Mouse (Mus musculus) forebrain, embryonic 12.5 days (tissue): Measurements from ENCODE around the gene Gucy2f. TPM values are rescaled to one million over a fixed set of nuclear protein-coding genes. Genes with fewer than 3 reads are reported as not detected.
A peak's percentile ranks its signal among the peaks of the same experiment; 100 is the strongest.
"Not testable (repeated sequence)": the region's sequence is repeated elsewhere in the genome, so short reads cannot be mapped to it uniquely, and the experiment has no call there.

ENCODE experiments used
- ATAC-seq: fragments of 200-750 bp; cut with Nextera tagmentation; 2 replicates; pipeline ENCODE4 v1.8.0; 2017; ENCODE audit warnings: moderate TSS enrichment; ENCODE audit not compliant: low FRiP score
- H3K27ac ChIP-seq: fragments of 300-500 bp; sonication (generic); 2 replicates; pipeline ENCODE4 v1.5.1; 2016; ENCODE audit warnings: mild to moderate bottlenecking
- H3K27me3 ChIP-seq: fragments of 300-500 bp; sonication (generic); 2 replicates; pipeline ENCODE4 v1.6.1; 2016; ENCODE audit warnings: mild to moderate bottlenecking
- H3K36me3 ChIP-seq: fragments of 300-500 bp; sonication (generic); replicated peaks from 2 replicates; pipeline ENCODE4 v1.6.1; 2016; ENCODE audit warnings: mild to moderate bottlenecking
- H3K4me1 ChIP-seq: fragments of 300-500 bp; sonication (generic); 2 replicates; pipeline ENCODE4 v1.6.1; 2016
- H3K4me2 ChIP-seq: fragments of 300-500 bp; sonication (generic); 2 replicates; pipeline ENCODE4 v1.6.1; 2016; ENCODE audit warnings: mild to moderate bottlenecking, moderate library complexity
- H3K4me3 ChIP-seq: fragments of 300-500 bp; sonication (generic); replicated peaks from 2 replicates; pipeline ENCODE4 v1.5.1; 2016; ENCODE audit warnings: mild to moderate bottlenecking
- H3K9ac ChIP-seq: fragments of 300-500 bp; sonication (generic); 2 replicates; pipeline ENCODE4 v1.6.1; 2016; ENCODE audit warnings: mild to moderate bottlenecking
- H3K9me3 ChIP-seq: fragments of 300-500 bp; sonication (generic); 2 replicates; pipeline ENCODE4 v1.6.1; 2016
- WGBS: fragments of 180-500 bp; shearing (Covaris S2); methylation state at CpG from one replicate; pipeline ENCODE4 v1.1.7; 2016; 5-methylcytosine and 5-hydroxymethylcytosine counted together
- polyA plus RNA-seq: library from polyadenylated mRNA; unstranded; fragments of >200 nt; fragmentation: Nextera tagmentation; extraction: Ambion mirVana; gene quantifications from 2 replicates; pipeline ENCODE4 v1.2.1, GENCODE M21; 2016

The Gucy2f gene
- 0.03 and 0.14 TPM in 2 replicates for polyA plus RNA-seq

GRCm38 (mm10) chrX:142196831-142197230 is at the start of gene Gucy2f:
TSS of gene Gucy2f (minus strand) at chrX:142196931.
- H3K27me3 ChIP-seq, result peaks cover 18% of the 10 kb centered on the region

GRCm38 (mm10) chrX:142245682-142246327 is 49.1 kb upstream of the Gucy2f start:
- H3K4me3 ChIP-seq, result no peak overlapping the region
- no peak overlapping the region for H3K27ac ChIP-seq
- ATAC-seq, result no peak
- H3K4me1 ChIP-seq, result no peaks in the 10 kb centered on the region
- no peaks in the 10 kb centered on the region for H3K36me3 ChIP-seq
- no peak overlapping the region for H3K9ac ChIP-seq
- no peaks in the 10 kb centered on the region for H3K9me3 ChIP-seq
- 87% methylated on average over 5 of the region's 5 CpGs for WGBS
- 0 out of 2 replicates have a peak, but pooled peaks cover 6% of the 10 kb centered on the region for H3K27me3 ChIP-seq
- H3K4me2 ChIP-seq, result no peak overlapping the region

More at GRCm38 (mm10) chrX:142196831-142197230, at the start of gene Gucy2f:
- ATAC-seq, result no peak
- Histone ChIP-seq H3K9me3 (no peaks in the 10 kb centered on the region), H3K36me3 (no peaks in the 10 kb centered on the region), H3K9ac (no peak within 1 kb of the TSS), H3K27ac (no peak within 1 kb of the TSS), H3K4me3 (no peak within 1 kb of the TSS), H3K4me2 (no peak within 1 kb of the TSS), H3K4me1 (no peaks in the 10 kb centered on the region)
- 43% methylated on average over 5 of the region's 5 CpGs for WGBS

GRCm38 (mm10) chrX:142237101-142237500 is 40.4 kb upstream of the Gucy2f start:
- Histone ChIP-seq H3K4me3 (no peak overlapping the region), H3K4me1 (no peaks in the 10 kb centered on the region), H3K4me2 (no peak overlapping the region), H3K9ac (no peak overlapping the region), H3K36me3 (no peaks in the 10 kb centered on the region), H3K27me3 (no peaks in the 10 kb centered on the region), H3K27ac (no peak overlapping the region), H3K9me3 (no peaks in the 10 kb centered on the region)
- no peak for ATAC-seq
- WGBS, result 48% methylated on average over 2 of the region's 2 CpGs

GRCm38 (mm10) chrX:142236146-142236545 is 39.4 kb upstream of the Gucy2f start:
- H3K27me3 ChIP-seq, H3K27ac ChIP-seq, H3K4me1 ChIP-seq, ATAC-seq, H3K4me2 ChIP-seq, H3K4me3 ChIP-seq, H3K9ac ChIP-seq, H3K9me3 ChIP-seq, H3K36me3 ChIP-seq: not testable (repeated sequence)
- 81% methylated on average over 1 of the region's 1 CpGs for WGBS

GRCm38 (mm10) chrX:142228769-142229158 is 32.0 kb upstream of the Gucy2f start:
- Histone ChIP-seq H3K27ac (peak overlapping the region; percentile 90; the same call in 1 of the 2 replicates), H3K4me2 (peak overlapping the region; percentile 47), H3K9ac (no peak overlapping the region), H3K27me3 (no peaks in the 10 kb centered on the region), H3K4me3 (peak overlapping the region; percentile 48), H3K4me1 (no peaks in the 10 kb centered on the region), H3K9me3 (no peaks in the 10 kb centered on the region), H3K36me3 (no peaks in the 10 kb centered on the region)
- peak; percentile 45; the same call in 1 of the 2 replicates for ATAC-seq
- 45% methylated on average over 7 of the region's 7 CpGs for WGBS

- Histone ChIP-seq H3K4me2 (peak overlapping the region; percentile 47), H3K27me3 (0 out of 2 replicates have a peak, but pooled peaks cover 3% of the 10 kb centered on the region), H3K27ac (peak overlapping the region; percentile 90), H3K36me3 (no peaks in the 10 kb centered on the region), H3K9me3 (no peaks in the 10 kb centered on the region), H3K4me1 (no peaks in the 10 kb centered on the region), H3K4me3 (peak overlapping the region; percentile 48), H3K9ac (peak overlapping the region; percentile 61)
- ATAC-seq, result peak; percentile 98
- 18% methylated on average over 26 of the region's 42 CpGs for WGBS
Observed at GRCm38 (mm10) chrX:142228055-142228768, 31.5 kb upstream of the Gucy2f start.

GRCm38 (mm10) chrX:142227398-142228054 is 30.8 kb upstream of the Gucy2f start:
- Histone ChIP-seq H3K4me3 (peak overlapping the region; percentile 48), H3K4me1 (no peaks in the 10 kb centered on the region), H3K27ac (peak overlapping the region; percentile 90), H3K9me3 (no peaks in the 10 kb centered on the region), H3K9ac (no peak overlapping the region), H3K36me3 (no peaks in the 10 kb centered on the region), H3K4me2 (peak overlapping the region; percentile 47), H3K27me3 (0 out of 2 replicates have a peak, but pooled peaks cover 3% of the 10 kb centered on the region)
- peak; percentile 63 for ATAC-seq
- WGBS, result 30% methylated on average over 15 of the region's 15 CpGs

GRCm38 (mm10) chrX:142226542-142226941 is 29.8 kb upstream of the Gucy2f start, which contains the start of gene Nxt2:
TSS of gene Nxt2 (plus strand) at chrX:142226770.
- ATAC-seq, result no peak
- Histone ChIP-seq H3K4me3 (peak within 1 kb of the TSS; percentile 48), H3K9ac (no peak within 1 kb of the TSS), H3K36me3 (no peaks in the 10 kb centered on the region), H3K27me3 (0 out of 2 replicates have a peak, but pooled peaks cover 3% of the 10 kb centered on the region), H3K9me3 (no peaks in the 10 kb centered on the region), H3K27ac (peak within 1 kb of the TSS; percentile 50; the same call in 1 of the 2 replicates), H3K4me2 (peak within 1 kb of the TSS; percentile 47), H3K4me1 (no peaks in the 10 kb centered on the region)
- WGBS, result 87% methylated on average over 14 of the region's 14 CpGs

- ATAC-seq, result peak; percentile 44; the same call in 1 of the 2 replicates
Observed at GRCm38 (mm10) chrX:142200295-142200694, 3.6 kb upstream of the Gucy2f start.

GRCm38 (mm10) chrX:142195551-142195950 is 1.2 kb downstream of the Gucy2f start:
- Histone ChIP-seq H3K27ac (no peak overlapping the region), H3K4me2 (no peak overlapping the region), H3K36me3 (no peaks in the 10 kb centered on the region), H3K4me3 (no peak overlapping the region), H3K9me3 (no peaks in the 10 kb centered on the region), H3K27me3 (peaks cover 18% of the 10 kb centered on the region), H3K4me1 (no peaks in the 10 kb centered on the region), H3K9ac (no peak overlapping the region)
- no peak for ATAC-seq
- 67% methylated on average over 1 of the region's 1 CpGs for WGBS

More at GRCm38 (mm10) chrX:142200295-142200694, 3.6 kb upstream of the Gucy2f start:
- H3K4me1 ChIP-seq, result no peaks in the 10 kb centered on the region
- no peaks in the 10 kb centered on the region for H3K9me3 ChIP-seq
- no peak overlapping the region for H3K27ac ChIP-seq
- WGBS, result 14% methylated on average over 3 of the region's 3 CpGs
- peaks cover 11% of the 10 kb centered on the region; the same call in 1 of the 2 replicates for H3K27me3 ChIP-seq
- H3K36me3 ChIP-seq, result no peaks in the 10 kb centered on the region
- no peak overlapping the region for H3K4me3 ChIP-seq
- no peak overlapping the region for H3K4me2 ChIP-seq
- H3K9ac ChIP-seq, result no peak overlapping the region

GRCm38 (mm10) chrX:142194420-142194819 is 2.3 kb downstream of the Gucy2f start:
- no peaks in the 10 kb centered on the region for H3K36me3 ChIP-seq
- H3K27me3 ChIP-seq, result peaks cover 26% of the 10 kb centered on the region
- H3K4me2 ChIP-seq, result no peak overlapping the region
- no peak overlapping the region for H3K4me3 ChIP-seq
- H3K4me1 ChIP-seq, result no peaks in the 10 kb centered on the region
- H3K9me3 ChIP-seq, result no peaks in the 10 kb centered on the region
- WGBS, result 58% methylated on average over 6 of the region's 6 CpGs
- H3K9ac ChIP-seq, result no peak overlapping the region
- no peak overlapping the region for H3K27ac ChIP-seq
- ATAC-seq, result no peak

- WGBS, result 87% methylated on average over 2 of the region's 2 CpGs
- Histone ChIP-seq H3K9ac (no peak overlapping the region), H3K4me2 (no peak overlapping the region), H3K27me3 (peaks cover 15% of the 10 kb centered on the region; the same call in 1 of the 2 replicates), H3K9me3 (no peaks in the 10 kb centered on the region), H3K27ac (no peak overlapping the region), H3K36me3 (no peaks in the 10 kb centered on the region), H3K4me3 (no peak overlapping the region), H3K4me1 (no peaks in the 10 kb centered on the region)
- no peak for ATAC-seq
Observed at GRCm38 (mm10) chrX:142190355-142190754, 6.4 kb downstream of the Gucy2f start.
